Mouse (Mus musculus) kidney, postnatal 36 days (tissue): ENCODE results near the gene Arl15.
A peak's percentile ranks its signal among the peaks of the same experiment; 100 is the strongest.

ENCODE experiments used
- DNase-seq, 2 experiments: peaks; one replicate each; pipeline ENCODE4 v3.0.0; 2021 to 2022; ENCODE audit warnings: mixed read lengths in 2 of 2

Arl15 gene

GRCm38 (mm10) chr13:114162753-114163152, 368.4 kb downstream of the Arl15 start:
- DNase-seq, result no peak

- no peak for DNase-seq
Observed at GRCm38 (mm10) chr13:114165616-114166015, 371.3 kb downstream of the Arl15 start.

GRCm38 (mm10) chr13:114166439-114167183, 372.3 kb downstream of the Arl15 start:
- peak in 1 of 2 experiments; percentile 7 for DNase-seq

GRCm38 (mm10) chr13:114170061-114170460, 375.8 kb downstream of the Arl15 start:
- no peak for DNase-seq

GRCm38 (mm10) chr13:114171465-114171864, 377.2 kb downstream of the Arl15 start:
- no peak for DNase-seq

- DNase-seq, result no peak
Observed at GRCm38 (mm10) chr13:114188107-114188506, 393.8 kb downstream of the Arl15 start.

GRCm38 (mm10) chr13:114188801-114189200, 394.5 kb downstream of the Arl15 start:
- no peak for DNase-seq

- no peak for DNase-seq
Observed at GRCm38 (mm10) chr13:114189441-114189840, 395.1 kb downstream of the Arl15 start.

GRCm38 (mm10) chr13:114190898-114191297, 396.6 kb downstream of the Arl15 start:
- DNase-seq, result no peak

GRCm38 (mm10) chr13:114198252-114198799, 404.0 kb downstream of the Arl15 start:
- no peak for DNase-seq

GRCm38 (mm10) chr13:114199746-114200145, 405.4 kb downstream of the Arl15 start:
- no peak for DNase-seq

GRCm38 (mm10) chr13:114200545-114200944, 406.2 kb downstream of the Arl15 start:
- DNase-seq, result no peak

GRCm38 (mm10) chr13:114202806-114203570, 408.7 kb downstream of the Arl15 start:
- no peak for DNase-seq
